Mouse (Mus musculus): ENCODE measurements at regions not wholly inside any gene's neighbourhood (a gene's known extent, or its start where the extent isn't known, plus 50 kb on each side); places are given as distances from the start of the nearest gene placed in this dataset.

- ATAC-seq (replicated peaks; ENCODE audit: low FRiP score, low TSS enrichment, low read depth) (no peak), DNase-seq (ENCODE audit: low spot score) (no peak)
- no peaks in the 10 kb centered on the region for H3K36me3 ChIP-seq (ENCODE audit: control insufficient read depth, insufficient read depth, low read length)
- WGBS: 71% methylated on average over 6 of the region's 6 CpGs
- H3K27me3 ChIP-seq (replicated peaks; ENCODE audit: control insufficient read depth, insufficient read depth, low read length): no peaks in the 10 kb centered on the region
- H3K4me1 ChIP-seq (replicated peaks; ENCODE audit: control insufficient read depth, insufficient read depth, low read length): no peaks in the 10 kb centered on the region
- no peak overlapping the region for H3K27ac ChIP-seq (ENCODE audit: low read depth)
- H3K9ac ChIP-seq (ENCODE audit: low read length): no peak overlapping the region
- no peak overlapping the region for H3K4me3 ChIP-seq (ENCODE audit: low read depth, low read length)
- H3K4me2 ChIP-seq (ENCODE audit: low read length): no peak overlapping the region
- H3K9me3 ChIP-seq (ENCODE audit: control insufficient read depth, low read length): no peaks in the 10 kb centered on the region
These were observed 257.9 kb upstream of the Far2 start for GRCm38 (mm10) chr6:147789112-147789511.

- Histone ChIP-seq H3K9ac (ENCODE audit: low read length) (no peak overlapping the region), H3K36me3 (ENCODE audit: control insufficient read depth, insufficient read depth, low read length) (no peaks in the 10 kb centered on the region), H3K27ac (ENCODE audit: low read depth) (no peak overlapping the region), H3K27me3 (replicated peaks; ENCODE audit: control insufficient read depth, insufficient read depth, low read length) (no peaks in the 10 kb centered on the region), H3K9me3 (ENCODE audit: control insufficient read depth, low read length) (no peaks in the 10 kb centered on the region), H3K4me3 (ENCODE audit: low read depth, low read length) (no peak overlapping the region), H3K4me1 (replicated peaks; ENCODE audit: control insufficient read depth, insufficient read depth, low read length) (no peaks in the 10 kb centered on the region), H3K4me2 (ENCODE audit: low read length) (no peak overlapping the region)
- WGBS: 72% methylated on average over 3 of the region's 3 CpGs
- no peak for DNase-seq (ENCODE audit: low spot score)
- no peak for ATAC-seq (replicated peaks; ENCODE audit: low FRiP score, low TSS enrichment, low read depth)
These were observed 253.2 kb upstream of the Far2 start for GRCm38 (mm10) chr6:147793811-147794210.

GRCm38 (mm10) chr6:147794351-147794750, 252.7 kb upstream of the Far2 start:
- Histone ChIP-seq H3K9ac (ENCODE audit: low read length) (no peak overlapping the region), H3K36me3 (ENCODE audit: control insufficient read depth, insufficient read depth, low read length) (no peaks in the 10 kb centered on the region), H3K4me3 (ENCODE audit: low read depth, low read length) (no peak overlapping the region), H3K9me3 (ENCODE audit: control insufficient read depth, low read length) (no peaks in the 10 kb centered on the region), H3K27ac (ENCODE audit: low read depth) (no peak overlapping the region), H3K4me2 (ENCODE audit: low read length) (no peak overlapping the region), H3K4me1 (replicated peaks; ENCODE audit: control insufficient read depth, insufficient read depth, low read length) (no peaks in the 10 kb centered on the region), H3K27me3 (replicated peaks; ENCODE audit: control insufficient read depth, insufficient read depth, low read length) (no peaks in the 10 kb centered on the region)
- WGBS: 75% methylated on average over 4 of the region's 4 CpGs
- no peak for ATAC-seq (replicated peaks; ENCODE audit: low FRiP score, low TSS enrichment, low read depth)
- no peak for DNase-seq (ENCODE audit: low spot score)

GRCm38 (mm10) chr6:147799009-147799727, 247.9 kb upstream of the Far2 start:
- WGBS: 79% methylated on average over 9 of the region's 9 CpGs
- no peak overlapping the region for H3K4me3 ChIP-seq (ENCODE audit: low read depth, low read length)
- H3K4me2 ChIP-seq (ENCODE audit: low read length): no peak overlapping the region
- H3K9ac ChIP-seq (ENCODE audit: low read length): no peak overlapping the region
- H3K4me1 ChIP-seq (replicated peaks; ENCODE audit: control insufficient read depth, insufficient read depth, low read length): no peaks in the 10 kb centered on the region
- no peaks in the 10 kb centered on the region for H3K27me3 ChIP-seq (replicated peaks; ENCODE audit: control insufficient read depth, insufficient read depth, low read length)
- no peaks in the 10 kb centered on the region for H3K36me3 ChIP-seq (ENCODE audit: control insufficient read depth, insufficient read depth, low read length)
- ATAC-seq (replicated peaks; ENCODE audit: low FRiP score, low TSS enrichment, low read depth) (no peak), DNase-seq (ENCODE audit: low spot score) (no peak)
- H3K9me3 ChIP-seq (ENCODE audit: control insufficient read depth, low read length): no peaks in the 10 kb centered on the region
- no peak overlapping the region for H3K27ac ChIP-seq (ENCODE audit: low read depth)

- no peaks in the 10 kb centered on the region for H3K9me3 ChIP-seq (ENCODE audit: control insufficient read depth, low read length)
- DNase-seq (ENCODE audit: low spot score) (no peak), ATAC-seq (replicated peaks; ENCODE audit: low FRiP score, low TSS enrichment, low read depth) (no peak)
- 76% methylated on average over 6 of the region's 6 CpGs for WGBS
- no peak overlapping the region for H3K4me3 ChIP-seq (ENCODE audit: low read depth, low read length)
- no peaks in the 10 kb centered on the region for H3K27me3 ChIP-seq (replicated peaks; ENCODE audit: control insufficient read depth, insufficient read depth, low read length)
- H3K27ac ChIP-seq (ENCODE audit: low read depth): no peak overlapping the region
- no peaks in the 10 kb centered on the region for H3K4me1 ChIP-seq (replicated peaks; ENCODE audit: control insufficient read depth, insufficient read depth, low read length)
- H3K4me2 ChIP-seq (ENCODE audit: low read length): no peak overlapping the region
- H3K36me3 ChIP-seq (ENCODE audit: control insufficient read depth, insufficient read depth, low read length): no peaks in the 10 kb centered on the region
- no peak overlapping the region for H3K9ac ChIP-seq (ENCODE audit: low read length)
These were observed 247.2 kb upstream of the Far2 start for GRCm38 (mm10) chr6:147799861-147800260.

- no peaks in the 10 kb centered on the region for H3K9me3 ChIP-seq (ENCODE audit: control insufficient read depth, low read length)
- H3K9ac ChIP-seq (ENCODE audit: low read length): no peak overlapping the region
- no peak for ATAC-seq (replicated peaks; ENCODE audit: low FRiP score, low TSS enrichment, low read depth)
These were observed 246.2 kb upstream of the Far2 start for GRCm38 (mm10) chr6:147800846-147801245.

GRCm38 (mm10) chr6:147803893-147804292, 243.2 kb upstream of the Far2 start:
- ATAC-seq (replicated peaks; ENCODE audit: low FRiP score, low TSS enrichment, low read depth): no peak
- WGBS: 92% methylated on average over 2 of the region's 2 CpGs

More at GRCm38 (mm10) chr6:147800846-147801245, 246.2 kb upstream of the Far2 start:
- H3K4me3 ChIP-seq (ENCODE audit: low read depth, low read length): no peak overlapping the region
- H3K27ac ChIP-seq (ENCODE audit: low read depth): no peak overlapping the region
- H3K36me3 ChIP-seq (ENCODE audit: control insufficient read depth, insufficient read depth, low read length): no peaks in the 10 kb centered on the region
- H3K27me3 ChIP-seq (replicated peaks; ENCODE audit: control insufficient read depth, insufficient read depth, low read length): no peaks in the 10 kb centered on the region
- WGBS: 88% methylated on average over 5 of the region's 5 CpGs
- no peaks in the 10 kb centered on the region for H3K4me1 ChIP-seq (replicated peaks; ENCODE audit: control insufficient read depth, insufficient read depth, low read length)
- no peak overlapping the region for H3K4me2 ChIP-seq (ENCODE audit: low read length)
- DNase-seq (ENCODE audit: low spot score): no peak

GRCm38 (mm10) chr6:147810710-147811109, 236.3 kb upstream of the Far2 start:
- H3K27me3 ChIP-seq (replicated peaks; ENCODE audit: control insufficient read depth, insufficient read depth, low read length): no peaks in the 10 kb centered on the region
- 0 out of 2 replicates have a peak, but pooled peaks cover 3% of the 10 kb centered on the region for H3K4me1 ChIP-seq (replicated peaks; ENCODE audit: control insufficient read depth, insufficient read depth, low read length)
- no peak overlapping the region for H3K4me3 ChIP-seq (ENCODE audit: low read depth, low read length)
- H3K4me2 ChIP-seq (ENCODE audit: low read length): no peak overlapping the region
- DNase-seq (ENCODE audit: low spot score): peak; percentile 83
- H3K27ac ChIP-seq (ENCODE audit: low read depth): no peak overlapping the region
- no peaks in the 10 kb centered on the region for H3K36me3 ChIP-seq (ENCODE audit: control insufficient read depth, insufficient read depth, low read length)
- WGBS: 35% methylated on average over 1 of the region's 1 CpGs
- no peaks in the 10 kb centered on the region for H3K9me3 ChIP-seq (ENCODE audit: control insufficient read depth, low read length)
- ATAC-seq (replicated peaks; ENCODE audit: low FRiP score, low TSS enrichment, low read depth): no peak
- no peak overlapping the region for H3K9ac ChIP-seq (ENCODE audit: low read length)

More at GRCm38 (mm10) chr6:147803893-147804292, 243.2 kb upstream of the Far2 start:
- Histone ChIP-seq H3K27me3 (replicated peaks; ENCODE audit: control insufficient read depth, insufficient read depth, low read length) (no peaks in the 10 kb centered on the region), H3K4me3 (ENCODE audit: low read depth, low read length) (no peak overlapping the region), H3K4me1 (replicated peaks; ENCODE audit: control insufficient read depth, insufficient read depth, low read length) (0 out of 2 replicates have a peak, but pooled peaks cover 1% of the 10 kb centered on the region), H3K27ac (ENCODE audit: low read depth) (no peak overlapping the region), H3K4me2 (ENCODE audit: low read length) (no peak overlapping the region), H3K9me3 (ENCODE audit: control insufficient read depth, low read length) (no peaks in the 10 kb centered on the region), H3K36me3 (ENCODE audit: control insufficient read depth, insufficient read depth, low read length) (no peaks in the 10 kb centered on the region), H3K9ac (ENCODE audit: low read length) (no peak overlapping the region)
- no peak for DNase-seq (ENCODE audit: low spot score)

- DNase-seq (ENCODE audit: low spot score) (no peak), ATAC-seq (replicated peaks; ENCODE audit: low FRiP score, low TSS enrichment, low read depth) (no peak)
- no peaks in the 10 kb centered on the region for H3K36me3 ChIP-seq (ENCODE audit: control insufficient read depth, insufficient read depth, low read length)
- no peak overlapping the region for H3K4me2 ChIP-seq (ENCODE audit: low read length)
- no peak overlapping the region for H3K4me3 ChIP-seq (ENCODE audit: low read depth, low read length)
- H3K4me1 ChIP-seq (replicated peaks; ENCODE audit: control insufficient read depth, insufficient read depth, low read length): no peaks in the 10 kb centered on the region
- WGBS: 68% methylated on average over 7 of the region's 7 CpGs
- no peak overlapping the region for H3K27ac ChIP-seq (ENCODE audit: low read depth)
- no peaks in the 10 kb centered on the region for H3K27me3 ChIP-seq (replicated peaks; ENCODE audit: control insufficient read depth, insufficient read depth, low read length)
- no peaks in the 10 kb centered on the region for H3K9me3 ChIP-seq (ENCODE audit: control insufficient read depth, low read length)
- no peak overlapping the region for H3K9ac ChIP-seq (ENCODE audit: low read length)
These were observed 230.2 kb upstream of the Far2 start for GRCm38 (mm10) chr6:147816861-147817260.
